Mouse (Mus musculus): ENCODE data around the gene Rapgef6.

Gene Rapgef6

DNA sequence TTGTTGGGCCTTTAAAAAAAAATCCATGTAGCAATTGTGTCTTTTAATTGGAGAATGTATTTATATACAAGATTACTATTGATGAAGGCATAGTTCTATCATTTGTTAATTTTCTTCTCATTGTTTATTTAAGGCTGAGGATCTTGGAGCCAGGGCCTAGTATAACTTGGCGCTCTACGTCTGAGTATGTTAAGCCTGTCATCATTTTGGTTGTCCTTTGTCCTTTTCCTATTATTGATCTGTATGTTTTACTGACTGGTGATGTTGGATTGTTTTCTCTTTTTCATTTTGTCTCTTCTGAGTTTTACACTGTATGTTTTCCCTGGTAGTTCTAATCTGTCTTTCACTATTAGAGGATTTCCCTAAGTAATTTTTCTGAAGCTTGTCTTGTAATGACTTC lies 52.1 kb downstream of the Rapgef6 start:
- DNase-seq (ENCODE audit: low spot score in 2 of 2): no peak

DNA sequence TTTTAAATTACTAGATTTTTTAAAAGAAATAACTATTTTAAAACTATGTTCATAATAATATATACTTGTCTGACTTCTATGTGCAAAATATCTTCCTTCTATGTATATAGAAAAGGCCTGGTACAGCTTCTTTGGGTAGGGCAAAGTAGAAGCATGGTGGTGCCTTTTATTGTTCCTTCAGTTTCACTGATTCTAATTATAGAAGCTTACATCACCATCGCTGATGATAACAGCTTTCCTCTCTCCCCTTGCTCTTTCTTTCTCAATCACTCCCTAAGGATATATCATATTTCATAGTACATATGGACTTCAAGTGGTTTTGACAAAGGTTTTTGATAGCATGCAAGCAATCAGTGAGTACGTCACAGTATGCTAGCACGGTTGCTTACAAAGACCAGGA lies 69.9 kb downstream of the Rapgef6 start:
- DNase-seq (ENCODE audit: low spot score in 2 of 2): no peak

DNA sequence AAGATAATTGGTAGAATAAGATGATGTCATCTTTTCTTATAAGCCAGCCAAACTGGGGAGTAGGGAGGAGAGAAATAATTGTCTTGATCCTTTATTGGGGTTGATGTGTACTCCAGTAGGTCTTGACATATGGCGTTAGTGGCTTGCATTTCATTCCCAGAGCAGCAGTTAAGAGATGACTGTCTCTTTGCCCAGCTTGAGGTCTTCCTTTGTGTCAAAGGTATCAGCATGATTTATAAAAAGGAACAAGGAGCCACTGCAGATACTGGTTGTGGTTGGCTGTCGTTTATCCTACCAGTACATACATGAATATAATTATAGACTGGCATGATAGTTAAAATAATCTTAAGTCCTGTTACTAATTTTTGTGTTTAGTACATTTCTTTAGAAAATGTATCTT lies 71.4 kb downstream of the Rapgef6 start:
- no peak for DNase-seq (ENCODE audit: low spot score in 2 of 2)

DNA sequence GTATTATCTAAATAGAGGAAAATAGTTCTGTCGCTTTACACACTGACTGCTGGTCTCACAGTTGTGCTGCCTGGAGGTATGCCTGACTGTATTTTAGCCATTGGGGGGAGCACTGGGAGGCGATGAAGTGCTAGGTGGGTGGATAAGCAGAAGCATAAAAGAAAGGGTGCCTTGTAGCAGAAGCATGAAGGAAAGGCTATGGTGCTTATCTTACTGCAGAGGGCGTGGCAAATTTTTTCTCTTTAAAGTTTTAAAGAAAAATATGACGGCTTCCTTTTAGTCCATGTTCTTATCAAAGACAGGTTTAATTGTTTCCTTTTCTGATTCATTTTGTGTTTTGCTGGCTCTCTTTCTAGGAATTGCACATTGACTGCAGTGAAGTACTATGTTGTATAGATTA lies 72.4 kb downstream of the Rapgef6 start:
- peak; percentile 31 to 42 for DNase-seq (ENCODE audit: low spot score in 2 of 2)

DNA sequence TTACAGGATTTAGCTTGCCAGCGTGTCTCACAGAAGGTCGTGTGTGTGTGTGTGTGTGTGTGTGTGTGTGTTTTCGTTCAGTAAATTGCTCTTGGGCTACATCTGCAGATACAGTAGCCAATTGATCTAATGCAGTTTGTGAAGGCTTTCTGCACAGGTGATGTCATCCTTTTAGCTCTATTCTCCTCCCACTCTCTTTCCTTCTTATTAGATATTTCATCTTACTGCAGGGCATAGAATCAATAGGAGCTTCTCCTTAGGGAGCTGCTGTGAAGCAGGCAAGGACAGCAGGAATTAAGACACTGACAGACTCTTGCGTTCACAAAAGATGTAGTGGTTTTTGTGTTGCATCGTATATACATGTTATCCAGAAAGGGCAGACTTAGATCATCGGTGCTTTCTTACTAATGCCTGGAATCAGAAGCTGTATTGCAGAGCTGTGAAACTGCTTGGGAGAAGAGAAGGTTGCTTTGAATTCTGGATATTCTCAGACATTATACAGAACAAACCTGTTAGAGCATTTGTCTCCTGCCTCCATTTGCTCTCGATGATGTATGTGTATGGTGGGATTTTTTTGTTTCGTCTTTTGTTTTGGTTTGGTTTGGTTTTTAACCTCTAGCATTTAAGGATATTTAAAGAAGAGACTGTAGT lies 73.4 kb downstream of the Rapgef6 start:
- DNase-seq (ENCODE audit: low spot score in 2 of 2): peak; percentile 24 to 36

DNA sequence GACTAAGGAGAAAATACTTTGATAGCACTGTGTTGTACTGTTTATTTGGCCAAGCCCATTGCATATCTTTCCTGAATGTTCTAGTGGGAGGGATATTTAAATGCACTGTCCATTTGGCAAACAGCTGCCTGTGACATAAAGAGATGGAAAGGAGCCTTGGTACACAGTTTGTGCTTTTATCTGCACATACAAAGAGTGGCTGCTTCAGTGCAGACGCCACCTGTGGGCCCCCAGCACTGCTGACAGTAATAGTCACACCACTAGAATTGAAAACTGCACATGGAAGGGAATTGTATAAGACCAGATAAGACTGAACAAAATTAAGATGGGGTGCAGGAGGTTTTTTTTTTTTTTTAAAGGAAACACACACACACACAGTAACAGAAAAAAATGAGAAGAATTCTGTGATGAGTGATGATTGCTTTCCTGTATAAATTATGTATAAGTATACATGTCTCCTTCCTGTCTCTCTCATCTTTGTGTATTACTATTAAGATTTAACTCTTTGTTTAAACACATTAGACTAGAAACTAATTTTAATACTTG lies 75.3 kb downstream of the Rapgef6 start:
- DNase-seq (ENCODE audit: low spot score in 2 of 2): peak; percentile 28 to 43

DNA sequence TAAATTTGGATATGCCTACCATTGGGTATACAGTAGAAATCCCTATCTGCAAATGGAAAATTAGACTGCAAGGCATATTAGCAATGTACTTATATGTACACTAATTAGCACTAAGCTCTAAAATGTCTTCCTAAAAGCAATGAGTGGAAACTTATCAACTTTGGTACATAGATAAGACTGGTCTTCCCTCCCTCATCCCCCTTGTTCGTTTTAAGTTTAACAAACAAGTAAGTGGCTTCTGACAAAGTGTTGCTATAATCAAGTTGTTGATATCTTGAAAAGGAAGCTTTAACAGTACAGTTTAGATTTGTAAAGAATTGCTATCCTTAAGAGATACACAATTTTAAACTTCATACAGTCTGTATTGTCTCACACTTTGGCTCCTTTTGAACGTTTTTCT lies 78.5 kb downstream of the Rapgef6 start:
- no peak for DNase-seq (ENCODE audit: low spot score in 2 of 2)

DNA sequence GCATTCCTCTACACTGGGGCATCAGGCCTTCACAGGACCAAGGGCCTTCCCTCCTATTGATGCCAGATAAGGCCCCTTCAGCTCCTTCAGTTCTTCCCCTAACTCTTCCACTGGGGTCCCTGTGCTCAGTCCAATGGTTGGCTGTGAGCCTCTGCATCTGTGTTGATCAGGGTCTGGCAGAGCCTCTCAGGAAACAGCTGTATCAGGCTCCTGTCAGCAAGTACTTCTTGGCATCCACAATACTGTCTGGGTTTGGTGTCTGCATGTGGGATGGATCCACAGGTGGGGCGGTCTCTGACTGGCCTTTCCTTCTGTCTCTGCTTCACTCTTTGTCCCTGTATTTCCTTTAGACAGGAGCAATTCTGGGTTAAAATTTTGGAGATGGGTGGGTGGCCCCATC lies 80.1 kb downstream of the Rapgef6 start:
- DNase-seq (ENCODE audit: low spot score in 2 of 2): peak in 1 of 2 experiments; percentile 30

DNA sequence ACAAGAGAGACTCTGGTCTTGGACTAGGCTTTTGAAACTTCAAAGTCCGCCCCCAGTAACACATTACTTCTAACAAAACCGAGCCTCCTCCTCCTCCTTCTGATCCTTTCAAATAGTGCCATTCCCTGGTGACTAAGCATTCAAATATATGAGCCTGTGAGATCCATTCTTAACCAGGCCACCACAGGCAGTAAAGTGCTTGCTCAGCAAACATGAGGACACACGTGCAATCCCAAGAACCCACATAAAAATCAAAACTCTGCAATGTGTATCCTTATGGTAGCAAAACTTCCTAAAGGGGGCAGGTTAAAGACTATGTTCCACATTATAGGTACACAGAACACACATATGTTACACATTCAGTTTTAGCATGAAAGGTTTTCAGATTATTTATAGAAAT lies 81.8 kb downstream of the Rapgef6 start:
- no peak for DNase-seq (ENCODE audit: low spot score in 2 of 2)

DNA sequence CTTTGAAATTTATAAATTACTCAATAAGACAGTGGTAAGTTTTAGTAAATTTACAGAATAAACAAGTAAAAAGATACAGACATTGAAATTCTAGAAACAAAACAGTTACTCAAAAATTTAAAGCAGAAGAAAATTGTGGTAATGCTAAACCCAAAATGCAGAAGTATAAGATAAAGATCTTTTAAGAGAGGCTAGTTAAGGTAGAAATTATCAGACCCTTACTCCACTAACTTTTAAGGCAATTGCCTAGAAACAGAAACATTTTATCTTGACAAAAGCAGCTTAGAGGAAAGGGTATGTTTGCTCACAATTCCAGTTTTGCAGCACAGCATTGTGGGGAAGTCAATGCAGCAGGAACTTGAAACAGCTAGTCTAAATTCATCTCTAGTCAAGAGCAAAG lies 91.0 kb downstream of the Rapgef6 start:
- no peak for DNase-seq (ENCODE audit: low spot score in 2 of 2)

DNA sequence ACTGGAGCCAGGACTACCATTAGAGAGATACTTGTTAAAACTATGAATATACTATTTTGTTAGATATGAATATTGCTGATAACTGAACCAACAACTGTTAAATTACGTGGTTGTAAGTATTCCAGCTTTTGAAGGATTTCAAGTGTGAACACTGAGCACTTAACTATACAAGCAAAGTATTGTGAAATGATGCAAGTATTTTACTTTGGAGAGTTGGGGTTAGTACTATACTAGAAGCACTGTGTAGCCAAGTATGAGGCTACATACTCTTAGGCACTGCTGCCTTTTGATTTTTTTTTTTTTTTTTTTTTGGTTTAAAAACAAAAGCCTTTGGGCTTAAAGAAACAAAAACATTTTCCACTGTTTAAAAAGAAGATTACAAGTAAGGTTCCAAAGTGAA lies 91.9 kb downstream of the Rapgef6 start:
- DNase-seq (ENCODE audit: low spot score in 2 of 2): no peak

DNA sequence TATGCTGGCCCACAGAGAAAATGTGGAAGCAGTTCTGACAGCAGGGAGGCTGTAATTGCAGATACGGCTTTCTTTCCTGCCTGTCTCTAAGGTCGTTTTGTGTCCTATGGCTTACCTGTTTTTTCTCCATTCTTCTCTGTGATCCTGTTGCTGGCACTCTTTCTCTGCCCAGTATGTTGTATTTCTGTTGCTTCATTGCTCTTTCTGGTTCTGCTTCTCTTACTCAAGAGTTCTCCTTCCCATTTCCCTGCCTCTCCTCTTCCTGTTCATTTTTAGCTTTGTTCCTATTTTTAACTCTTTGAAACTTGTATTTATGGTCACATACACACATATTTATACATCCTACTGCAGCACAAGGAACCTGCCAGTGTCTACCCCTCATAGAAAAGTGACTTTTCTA lies 96.2 kb downstream of the Rapgef6 start:
- DNase-seq (ENCODE audit: low spot score in 2 of 2): no peak

DNA sequence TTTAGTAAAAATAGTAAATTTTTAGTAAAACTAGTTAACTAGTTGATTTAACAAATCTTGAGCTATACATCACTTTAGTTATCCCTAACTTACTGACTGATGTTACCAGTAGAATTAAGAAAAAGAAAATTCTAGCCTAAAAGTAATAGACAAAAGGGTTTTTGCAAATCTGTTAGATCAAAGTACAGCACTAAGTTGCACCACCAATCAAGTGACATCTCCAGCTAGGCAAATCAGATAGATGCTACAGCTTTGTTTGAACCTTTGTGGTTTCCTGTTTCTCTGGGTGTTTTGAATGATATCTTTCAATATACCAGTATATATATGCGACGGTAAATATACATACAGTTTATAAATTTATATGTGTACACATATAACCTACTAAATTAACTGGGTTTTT lies 99.1 kb downstream of the Rapgef6 start:
- DNase-seq (ENCODE audit: low spot score in 2 of 2): no peak

DNA sequence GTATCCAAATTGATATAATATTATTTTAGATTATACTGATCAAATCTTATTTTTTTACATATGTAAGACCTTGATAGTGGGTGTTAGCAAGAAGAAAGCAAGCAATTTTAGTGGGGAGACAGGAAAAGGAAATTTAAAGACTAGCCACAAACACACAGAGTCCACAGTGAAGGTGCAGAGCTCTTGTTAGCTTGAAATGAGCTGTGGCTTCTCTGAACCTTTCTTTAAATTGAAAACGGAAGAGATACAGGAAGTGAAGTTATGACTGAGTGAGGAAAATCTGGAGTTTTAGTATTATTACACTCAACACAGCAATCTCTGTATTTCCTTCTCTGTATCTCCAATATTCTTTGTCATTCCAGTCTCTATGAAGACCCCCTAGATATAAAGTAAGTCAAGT lies 104.3 kb downstream of the Rapgef6 start:
- DNase-seq (ENCODE audit: low spot score in 2 of 2): no peak

DNA sequence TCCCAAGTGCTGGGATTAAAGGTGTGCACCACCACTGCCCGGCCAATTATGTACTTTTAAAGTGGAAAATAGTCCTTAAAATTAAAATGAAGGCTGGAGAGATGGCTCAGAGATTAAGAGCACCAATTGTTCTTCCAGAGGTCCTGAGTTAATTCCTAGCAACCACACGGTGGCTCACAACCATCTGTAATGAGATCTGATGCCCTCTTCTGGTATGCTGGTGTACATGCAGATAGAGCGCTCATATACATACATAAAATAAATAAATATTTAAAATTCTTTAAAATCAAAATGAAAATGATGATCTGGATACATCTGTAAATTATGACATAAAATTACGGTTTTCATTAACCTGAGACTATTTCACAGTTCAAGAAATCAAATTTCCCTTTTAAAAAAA lies 123.8 kb downstream of the Rapgef6 start:
- no peak for DNase-seq (ENCODE audit: low spot score in 2 of 2)

DNA sequence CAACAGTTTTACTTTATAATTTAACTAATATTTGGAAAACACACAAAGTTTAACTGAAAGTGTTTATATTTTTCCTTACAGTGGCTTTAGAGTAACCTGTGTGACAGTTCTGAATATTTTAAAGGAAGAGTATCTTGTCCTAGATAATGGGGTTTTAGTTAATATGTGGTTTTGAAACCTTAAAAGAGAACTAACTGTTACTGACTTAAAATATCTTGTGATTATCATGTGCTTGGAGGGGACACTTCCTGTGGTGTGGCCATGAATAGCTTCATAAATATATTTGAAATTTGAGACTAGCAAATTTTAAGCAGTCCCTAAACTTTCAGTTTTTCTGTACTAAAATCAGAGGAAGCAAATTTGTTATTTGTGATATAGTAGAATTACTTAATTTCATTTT lies 125.9 kb downstream of the Rapgef6 start:
- DNase-seq (ENCODE audit: low spot score in 2 of 2): no peak

DNA sequence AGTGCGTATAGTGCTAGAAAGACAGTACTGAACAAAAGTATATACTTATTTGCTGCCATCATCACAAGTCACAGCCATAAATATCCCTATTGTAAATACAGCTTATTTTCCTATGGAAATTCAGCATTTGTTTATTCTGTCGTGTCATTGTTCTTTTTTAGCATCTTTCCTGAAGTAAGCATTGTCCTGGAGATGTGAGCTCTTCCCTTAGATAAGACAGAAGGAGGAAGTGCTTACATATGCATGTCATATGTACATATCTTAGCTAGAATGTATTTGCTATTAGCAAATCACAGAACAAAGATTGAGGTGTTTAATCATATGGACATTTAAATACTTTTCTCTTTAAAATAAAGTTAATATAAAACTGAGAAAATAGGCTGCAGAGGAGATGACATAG lies 132.8 kb downstream of the Rapgef6 start:
- no peak for DNase-seq (ENCODE audit: low spot score in 2 of 2)

DNA sequence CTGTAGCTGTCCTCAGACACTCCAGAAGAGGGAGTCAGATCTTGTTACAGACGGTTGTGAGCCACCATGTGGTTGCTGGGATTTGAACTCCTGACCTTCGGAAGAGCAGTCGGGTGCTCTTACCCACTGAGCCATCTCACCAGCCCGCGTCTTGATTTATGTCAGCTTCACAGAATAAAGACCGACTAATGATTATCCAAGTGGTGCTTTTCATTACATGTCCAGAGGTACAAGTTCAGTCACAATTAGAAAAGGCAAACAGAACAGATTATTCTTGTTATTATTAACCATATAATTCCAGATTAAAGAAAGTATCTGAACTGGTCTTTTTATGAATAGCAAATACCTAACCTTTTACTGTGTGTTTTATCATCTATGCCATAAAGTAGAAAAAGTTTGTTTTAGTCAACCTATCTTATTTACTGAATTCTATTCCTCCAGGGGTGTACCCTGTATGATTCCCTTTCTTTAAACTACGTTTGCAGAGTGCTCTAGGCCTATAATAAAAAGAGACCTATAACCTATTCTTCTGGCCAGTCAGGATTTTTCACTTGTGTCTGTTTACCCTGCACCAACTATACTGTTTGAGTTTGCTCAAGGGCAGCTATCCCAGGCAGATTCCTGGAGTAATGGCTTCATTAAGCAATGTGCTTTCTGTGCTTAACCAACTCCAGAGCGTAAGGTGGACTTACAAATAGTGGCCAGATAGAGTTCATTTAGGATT lies 151.1 kb downstream of the Rapgef6 start:
- no peak for DNase-seq (ENCODE audit: low spot score in 2 of 2)

DNA sequence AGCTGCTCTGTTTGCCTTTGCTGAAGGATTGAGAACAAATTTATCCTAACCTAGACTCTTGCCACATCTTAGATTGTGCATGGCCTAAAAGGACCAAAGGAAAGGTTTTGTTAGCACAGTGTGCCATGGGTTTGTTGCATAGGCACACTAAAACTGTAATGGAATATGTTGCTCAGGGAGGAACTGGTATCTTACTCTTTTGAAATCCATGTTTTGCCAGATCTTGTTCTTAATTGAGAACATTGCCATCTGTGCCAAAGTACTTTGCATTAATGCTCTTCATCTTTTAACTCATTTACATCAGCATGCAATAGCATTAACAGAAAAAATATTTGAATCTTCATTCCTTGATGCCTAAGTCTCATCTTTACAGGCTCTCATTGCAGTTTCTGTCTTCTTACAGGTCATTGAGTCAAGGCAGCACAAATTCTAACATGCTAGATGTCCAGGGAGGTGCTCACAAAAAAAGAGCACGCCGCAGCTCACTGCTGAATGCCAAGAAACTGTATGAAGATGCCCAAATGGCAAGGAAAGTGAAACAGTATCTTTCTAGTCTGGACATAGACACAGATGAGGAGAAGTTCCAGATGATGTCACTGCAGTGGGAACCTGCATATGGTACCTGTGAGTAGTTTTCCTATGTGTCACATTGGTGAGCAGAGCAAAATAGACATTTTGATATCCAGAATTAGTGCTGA lies 153.3 kb downstream of the Rapgef6 start:
- no peak for DNase-seq (ENCODE audit: low spot score in 2 of 2)

DNA sequence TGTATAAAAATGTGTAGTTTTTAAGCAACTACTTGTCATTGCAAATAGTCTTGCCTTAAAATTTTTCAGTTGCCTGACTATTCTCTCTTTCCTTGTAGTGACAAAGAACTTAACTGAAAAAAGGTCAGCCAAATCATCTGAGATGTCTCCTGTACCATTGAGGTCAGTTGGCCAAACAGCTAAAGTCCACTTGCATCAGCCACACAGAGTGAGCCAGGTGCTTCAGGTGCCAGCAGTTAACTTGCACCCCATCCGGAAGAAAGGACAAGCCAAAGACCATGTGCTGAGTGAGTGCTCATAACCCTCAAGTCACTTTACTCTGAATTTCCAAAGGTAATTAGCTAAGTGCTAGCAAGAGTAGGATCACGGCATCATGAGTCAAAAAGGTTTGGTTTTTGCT lies 156.5 kb downstream of the Rapgef6 start:
- DNase-seq (ENCODE audit: low spot score in 2 of 2): no peak

DNA sequence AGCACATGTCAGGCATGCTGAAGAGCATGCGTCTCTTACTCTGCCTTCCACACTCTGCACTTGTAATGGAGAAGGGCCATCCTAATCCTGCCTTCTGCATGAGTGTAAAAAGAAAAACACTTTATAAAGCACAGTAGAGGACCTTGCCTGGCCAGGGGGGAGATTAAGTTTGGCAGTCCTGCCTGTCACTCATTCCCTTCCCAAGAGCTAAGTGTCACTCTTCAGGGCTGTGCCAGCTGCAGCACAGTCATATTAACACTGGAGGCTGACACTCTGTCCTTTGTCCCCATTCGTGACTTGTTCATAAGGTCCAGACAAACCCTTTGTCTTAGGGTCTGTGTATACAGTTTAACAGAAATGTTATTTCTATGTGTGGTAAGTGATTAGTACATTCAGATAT lies 162.2 kb downstream of the Rapgef6 start:
- DNase-seq (ENCODE audit: low spot score in 2 of 2): no peak

DNA sequence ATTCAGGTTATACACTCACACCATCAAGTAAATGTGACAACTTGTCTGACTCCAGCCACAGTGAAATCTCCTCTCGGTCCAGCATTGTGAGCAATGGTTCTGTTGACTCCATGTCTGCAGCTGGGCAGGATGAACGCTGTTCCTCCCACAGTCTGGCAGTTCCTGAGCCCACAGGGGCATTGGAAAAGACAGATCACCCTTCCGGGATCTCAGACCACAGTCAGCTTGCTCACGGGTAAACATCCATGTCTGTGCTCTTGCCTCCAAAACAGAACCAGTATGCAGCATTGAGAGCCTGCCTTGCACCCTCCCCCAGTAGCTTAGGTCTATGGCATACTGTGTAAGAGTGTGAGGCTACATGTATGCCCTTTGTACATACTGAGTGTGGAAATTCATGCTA lies 167.5 kb downstream of the Rapgef6 start:
- DNase-seq (ENCODE audit: low spot score in 2 of 2): no peak

DNA sequence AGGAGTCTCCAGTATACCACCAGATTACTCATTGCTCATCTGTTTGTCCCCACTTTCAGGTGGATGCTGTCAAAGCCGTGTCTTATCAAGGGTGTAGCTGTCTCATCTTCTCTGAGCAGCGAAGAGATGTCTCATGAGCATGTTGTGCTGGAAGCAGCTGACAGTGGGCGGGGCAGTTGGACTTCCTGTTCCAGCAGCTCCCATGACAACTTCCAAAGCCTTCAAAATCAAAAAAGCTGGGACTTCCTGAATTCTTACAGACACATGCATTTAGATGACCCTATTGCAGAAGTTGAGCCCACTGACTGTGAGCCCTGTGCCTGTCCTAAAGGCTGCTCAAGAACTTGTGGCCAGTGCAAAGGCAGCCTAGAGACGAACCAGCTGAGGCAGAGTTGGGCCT lies 168.5 kb downstream of the Rapgef6 start:
- DNase-seq (ENCODE audit: low spot score in 2 of 2): peak in 1 of 2 experiments; percentile 32
